Mouse (Mus musculus): ENCODE data around the gene Gnl3.

Gene Gnl3

GRCm38 (mm10) chr14:31018860-31019291, at the start of gene Gnl3, which contains the start of gene Pbrm1:
Gene Gnl3, minus strand, starts transcription at chr14:31019152.
Gene Pbrm1, plus strand, starts transcription at chr14:31019138.
- peak; percentile 98 for DNase-seq

GRCm38 (mm10) chr14:31062277-31062676, 43.3 kb upstream of the Gnl3 start:
- DNase-seq: no peak

GRCm38 (mm10) chr14:31045817-31046216, 26.9 kb upstream of the Gnl3 start:
- DNase-seq: no peak

GRCm38 (mm10) chr14:31045296-31045695, 26.3 kb upstream of the Gnl3 start:
- no peak for DNase-seq

GRCm38 (mm10) chr14:31025785-31026184, 6.8 kb upstream of the Gnl3 start:
- no peak for DNase-seq

GRCm38 (mm10) chr14:31022579-31022978, 3.6 kb upstream of the Gnl3 start:
- DNase-seq: no peak

GRCm38 (mm10) chr14:31019331-31020205, 616 bp upstream of the Gnl3 start:
- peak; percentile 70 for DNase-seq

- DNase-seq: no peak
These were observed 1.1 kb downstream of the Gnl3 start for GRCm38 (mm10) chr14:31017854-31018253.

GRCm38 (mm10) chr14:31016063-31016462, 2.9 kb downstream of the Gnl3 start:
- DNase-seq: no peak

- no peak for DNase-seq
These were observed 5.0 kb downstream of the Gnl3 start for GRCm38 (mm10) chr14:31013928-31014327.

GRCm38 (mm10) chr14:31011588-31011987, 7.4 kb downstream of the Gnl3 start:
- no peak for DNase-seq

- no peak for DNase-seq
These were observed 12.2 kb downstream of the Gnl3 start for GRCm38 (mm10) chr14:31006779-31007178.

GRCm38 (mm10) chr14:31004527-31004926, 14.4 kb downstream of the Gnl3 start:
- no peak for DNase-seq

GRCm38 (mm10) chr14:31001307-31002205, 17.4 kb downstream of the Gnl3 start, which contains the start of the genes Glt8d1 and Spcs1:
Gene Glt8d1, plus strand, starts transcription at chr14:31001400.
Gene Spcs1, minus strand, starts transcription at chr14:31001672.
- DNase-seq: peak; percentile 90

GRCm38 (mm10) chr14:31000816-31001306, 18.1 kb downstream of the Gnl3 start:
- DNase-seq: no peak

- no peak for DNase-seq
These were observed 18.6 kb downstream of the Gnl3 start for GRCm38 (mm10) chr14:31000356-31000755.

GRCm38 (mm10) chr14:30996417-30996816, 22.5 kb downstream of the Gnl3 start:
- no peak for DNase-seq

- DNase-seq: no peak
These were observed 42.7 kb downstream of the Gnl3 start for GRCm38 (mm10) chr14:30976222-30976621.

GRCm38 (mm10) chr14:30974204-30974603, 44.7 kb downstream of the Gnl3 start:
- DNase-seq: peak; percentile 84
